Mouse (Mus musculus) gastrocnemius, adult 2 months (tissue): ENCODE results near the gene 1700012P22Rik. TPM values are rescaled to one million over a fixed set of nuclear protein-coding genes. Genes with fewer than 3 reads are reported as not detected.
A peak's percentile ranks its signal among the peaks of the same experiment; 100 is the strongest.

Experiments used
- DNase-seq: peaks from one replicate; pipeline ENCODE4 v3.0.0; 2022
- H3K27ac ChIP-seq: fragments of 200-600 bp; 2 replicates; pipeline ENCODE4 v1.8.1; 2022; ENCODE audit warnings: mild to moderate bottlenecking
- H3K4me3 ChIP-seq: fragments of 200-600 bp; 2 replicates; pipeline ENCODE4 v1.8.1; 2022; ENCODE audit warnings: mild to moderate bottlenecking, moderate library complexity
- CTCF ChIP-seq: fragments of 200-600 bp; IDR thresholded peaks from 2 replicates; pipeline ENCODE4 v1.8.1; 2022; ENCODE audit warnings: antibody characterized with exemption, mild to moderate bottlenecking, moderate library complexity
- intact Hi-C: fragments of 180-260 bp; cut with DNase I; formaldehyde crosslinking; loops from one replicate; pipeline ENCODE4 v1.15.1; 2025
- total RNA-seq, 2 experiments: library from RNA; stranded (reverse); gene quantifications; 2 replicates each; pipeline ENCODE4 v1.2.3; 2021

The 1700012P22Rik gene
- total RNA-seq, 2 experiments from 2014 or later = not detected

GRCm38 (mm10) chr4:144406261-144406660 lies 32.3 kb downstream of the 1700012P22Rik start:
- intact Hi-C loops = no loop called here
- no peak for TF ChIP-seq CTCF

GRCm38 (mm10) chr4:144404456-144405086 lies 34.0 kb downstream of the 1700012P22Rik start:
- peak overlapping the region; percentile 53 for H3K4me3 ChIP-seq
- DNase-seq = peak; percentile 20
- peak overlapping the region; percentile 24; the same call in 1 of the 2 replicates for H3K27ac ChIP-seq
- TF ChIP-seq CTCF = no peak
- intact Hi-C loops = no loop called here

More at GRCm38 (mm10) chr4:144406261-144406660, 32.3 kb downstream of the 1700012P22Rik start:
- Histone ChIP-seq H3K27ac (no peak overlapping the region), H3K4me3 (no peak overlapping the region)
- no peak for DNase-seq

DNA sequence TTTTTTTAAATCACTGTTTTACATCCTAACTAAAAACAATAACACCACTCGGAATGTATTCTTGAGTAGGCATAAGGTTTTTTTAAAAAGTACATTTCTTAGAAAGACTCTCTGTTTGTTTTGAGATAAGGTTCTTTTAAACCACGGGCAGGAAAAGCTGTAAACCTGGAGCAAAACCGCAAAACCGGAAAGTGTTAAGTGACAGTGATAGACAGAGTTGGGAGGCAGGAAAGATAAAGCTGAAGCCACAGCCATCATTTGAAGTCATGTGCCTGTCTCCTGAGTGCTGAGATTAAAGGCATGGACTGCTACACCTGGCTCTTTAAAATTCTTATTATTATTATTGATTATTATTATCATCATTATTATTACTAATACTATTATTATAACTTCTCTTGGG lies 35.9 kb downstream of the 1700012P22Rik start:
- DNase-seq = no peak
- Histone ChIP-seq H3K4me3 (no peak overlapping the region), H3K27ac (no peak overlapping the region)
- no peak for TF ChIP-seq CTCF
- intact Hi-C loops = no loop called here

- DNase-seq = no peak
- TF ChIP-seq CTCF = no peak
- intact Hi-C loops = no loop called here
- no peak overlapping the region for H3K4me3 ChIP-seq
- no peak overlapping the region for H3K27ac ChIP-seq
Measured at GRCm38 (mm10) chr4:144396316-144396715, 42.3 kb downstream of the 1700012P22Rik start.

GRCm38 (mm10) chr4:144377911-144378310 lies 60.7 kb downstream of the 1700012P22Rik start, which contains the start of gene Pramef20:
TSS of gene Pramef20 (minus strand) at chr4:144377933.
- intact Hi-C loops = no loop called here
- DNase-seq = no peak
- TF ChIP-seq CTCF = no peak
- Histone ChIP-seq H3K4me3 (no peak within 1 kb of the TSS), H3K27ac (no peak within 1 kb of the TSS)

Other genes with a start within 250 kb of the 1700012P22Rik start
- not detected for gene Oog2, start 248.1 kb downstream of the 1700012P22Rik start, total RNA-seq
- not detected for gene C87977, start 225.5 kb downstream of the 1700012P22Rik start, total RNA-seq
- gene Pramel5, start 158.3 kb downstream of the 1700012P22Rik start, total RNA-seq = not detected
- not detected for gene Gm13128, start 108.5 kb downstream of the 1700012P22Rik start, total RNA-seq
- not detected for gene Gm13119, start 80.8 kb downstream of the 1700012P22Rik start, total RNA-seq
- gene Pramef20, start 60.8 kb downstream of the 1700012P22Rik start, total RNA-seq = not detected
- gene Pramef12, start 30.3 kb downstream of the 1700012P22Rik start, total RNA-seq = not detected
- not detected for gene Gm9944, start 14.5 kb upstream of the 1700012P22Rik start, total RNA-seq
- gene Aadacl3, start 25.0 kb upstream of the 1700012P22Rik start, total RNA-seq = not detected
- gene 9430007A20Rik, start 81.0 kb upstream of the 1700012P22Rik start, total RNA-seq = not detected
- not detected for gene Gm13124, start 126.4 kb upstream of the 1700012P22Rik start, total RNA-seq
- not detected for gene Aadacl4, start 174.9 kb upstream of the 1700012P22Rik start, total RNA-seq
- not detected for gene Gm436, start 247.6 kb upstream of the 1700012P22Rik start, total RNA-seq